Mouse (Mus musculus): ENCODE results near the gene Cobl. TPM values are rescaled to one million over a fixed set of nuclear protein-coding genes. Genes with fewer than 3 reads are reported as not detected.
A peak's percentile ranks its signal among the peaks of the same experiment; 100 is the strongest.

The Cobl gene
- total RNA-seq, 2 experiments from 2014 or later, result 8.9 to 12.2 TPM

DNA sequence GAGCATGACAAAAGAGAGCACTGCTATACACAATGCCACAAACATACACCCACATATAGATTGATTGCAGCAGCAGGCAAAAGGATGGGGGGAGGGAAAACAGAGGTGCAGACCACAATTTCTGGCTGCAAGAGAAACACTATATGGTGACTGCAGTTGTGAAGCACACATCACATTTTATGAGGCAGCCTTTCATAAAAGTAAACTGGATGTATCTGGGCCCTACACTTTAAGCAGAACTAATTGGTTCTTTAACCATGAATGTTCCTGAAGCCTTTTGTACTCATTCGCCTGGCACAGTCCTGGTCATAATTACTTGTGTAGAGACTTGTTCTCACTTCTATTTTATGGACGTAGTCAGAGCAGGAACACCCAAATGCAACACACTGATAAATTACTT lies 19.5 kb downstream of the Cobl start:
- no peak for DNase-seq (ENCODE audit: low spot score in 2 of 2)

DNA sequence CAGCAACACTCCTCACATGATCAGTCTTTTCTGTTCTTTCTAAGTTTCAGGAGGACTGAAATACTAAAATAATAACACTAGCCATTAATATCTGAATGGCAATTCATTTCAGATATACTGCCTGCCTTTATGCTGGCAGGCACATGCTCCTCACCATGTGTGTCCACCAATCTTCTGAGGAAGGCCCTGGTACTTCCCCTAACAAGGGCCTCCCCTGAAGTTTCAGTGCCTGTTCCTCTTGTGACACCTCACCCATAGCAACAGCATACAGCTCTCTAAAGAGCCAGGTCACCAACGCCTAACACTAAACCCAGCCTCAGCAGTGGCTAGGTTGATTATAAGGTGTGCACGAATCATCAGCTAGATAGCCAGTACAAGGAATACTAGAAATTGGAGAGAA lies 20.5 kb downstream of the Cobl start:
- DNase-seq (ENCODE audit: low spot score in 2 of 2), result no peak

GRCm38 (mm10) chr11:12443614-12444013 lies 21.1 kb downstream of the Cobl start:
- no peak for DNase-seq (ENCODE audit: low spot score in 2 of 2)

- DNase-seq (ENCODE audit: low spot score in 2 of 2), result no peak
These were observed 21.6 kb downstream of the Cobl start for GRCm38 (mm10) chr11:12443185-12443584.

- DNase-seq (ENCODE audit: low spot score in 2 of 2), result no peak
These were observed 22.5 kb downstream of the Cobl start for GRCm38 (mm10) chr11:12442283-12442682.

DNA sequence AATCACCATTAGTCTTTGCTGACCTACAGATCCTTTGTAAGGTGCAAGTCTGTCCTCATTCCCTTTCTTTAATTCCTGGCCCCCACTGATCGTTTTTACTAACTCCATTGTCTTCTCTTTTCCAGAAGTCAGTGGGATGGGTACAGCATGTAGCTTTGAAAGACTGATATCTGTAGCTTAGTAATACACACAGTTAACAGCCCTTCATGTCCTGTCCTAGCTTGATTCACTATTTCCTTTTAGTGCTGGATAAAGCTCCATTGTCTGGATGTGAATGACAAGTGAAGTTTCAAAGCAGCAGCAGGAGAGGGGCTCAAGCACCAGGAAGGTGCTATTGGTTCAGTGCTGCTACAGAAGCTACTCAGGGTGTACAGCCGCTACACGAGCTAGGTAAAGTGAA lies 28.9 kb downstream of the Cobl start:
- no peak for DNase-seq (ENCODE audit: low spot score in 2 of 2)

DNA sequence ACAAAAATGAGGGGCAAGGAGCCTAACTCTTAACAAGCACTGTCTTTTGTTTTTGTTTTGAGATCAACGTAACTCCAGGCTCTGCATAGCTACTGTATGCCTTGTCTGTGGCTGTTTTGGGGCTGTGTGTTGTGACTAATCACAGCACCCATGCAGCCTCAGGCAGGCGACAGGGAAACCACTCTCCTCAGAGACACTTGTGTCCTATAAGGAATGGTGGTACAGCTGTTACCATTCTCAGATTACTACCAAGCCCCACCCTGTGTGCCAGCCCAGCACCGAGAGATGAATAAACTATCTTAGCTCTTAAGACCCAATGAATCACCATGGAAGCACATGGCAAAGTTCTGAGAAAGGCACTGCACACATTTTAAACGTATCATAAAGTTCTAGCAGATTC lies 29.7 kb downstream of the Cobl start:
- no peak for DNase-seq (ENCODE audit: low spot score in 2 of 2)

- no peak for DNase-seq (ENCODE audit: low spot score in 2 of 2)
These were observed 30.2 kb downstream of the Cobl start for GRCm38 (mm10) chr11:12434597-12434996.

DNA sequence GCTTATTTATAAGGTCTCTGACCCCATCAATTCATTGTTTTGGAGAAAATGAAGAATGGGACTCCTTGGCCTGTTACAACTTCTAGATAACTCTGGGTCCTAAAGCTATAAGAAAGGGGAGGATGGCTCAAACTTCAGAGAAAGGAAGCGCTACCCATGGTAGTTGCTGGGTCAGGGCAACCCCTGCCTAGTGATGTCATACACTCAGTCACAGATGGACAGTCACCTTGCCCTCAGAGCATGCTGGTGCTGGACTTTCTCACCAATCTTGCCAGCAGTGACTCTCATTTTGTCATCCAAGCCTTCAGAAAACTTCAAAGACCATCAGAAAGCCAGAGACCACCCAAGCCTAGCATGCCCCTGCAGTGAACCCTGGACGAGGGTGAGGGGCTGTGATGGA lies 32.8 kb downstream of the Cobl start:
- no peak for DNase-seq (ENCODE audit: low spot score in 2 of 2)

DNA sequence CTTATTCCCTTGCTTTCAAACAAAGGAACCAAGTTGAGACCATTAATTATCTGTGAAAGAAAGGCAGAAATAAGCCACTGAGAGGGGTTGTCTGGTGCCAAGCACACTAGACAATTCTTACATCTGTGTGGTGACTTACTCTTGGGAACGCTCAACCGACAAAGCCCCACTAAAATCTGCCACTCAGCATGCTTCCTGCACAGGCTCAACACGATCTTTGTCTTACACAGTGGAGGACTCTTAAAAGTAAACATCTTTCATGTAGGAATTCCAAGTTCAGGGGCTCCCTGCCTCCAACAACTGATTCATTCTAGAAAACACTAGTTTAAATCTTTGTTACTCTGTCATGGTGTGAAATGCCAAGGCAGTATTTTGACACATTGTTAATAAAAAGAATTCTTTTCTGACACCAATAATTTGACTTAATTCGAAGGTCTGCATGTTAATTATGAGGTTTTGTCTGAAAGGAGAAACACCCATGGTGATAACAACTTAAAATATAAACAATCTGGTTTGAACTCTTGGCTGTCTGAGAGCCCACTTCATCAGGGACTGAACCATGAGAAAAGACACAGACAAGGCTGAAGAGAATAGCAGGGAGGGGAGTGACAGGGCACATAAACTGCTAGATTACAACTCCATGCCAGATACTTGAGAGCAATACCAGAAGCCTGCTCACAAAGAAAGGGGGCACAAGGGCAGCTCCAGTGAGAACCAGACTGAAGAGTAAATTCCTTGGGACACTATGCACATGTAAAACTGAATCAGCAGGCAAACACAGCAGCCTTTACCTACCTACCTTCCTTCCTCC lies 34.3 kb downstream of the Cobl start:
- DNase-seq (ENCODE audit: low spot score in 2 of 2), result no peak

- DNase-seq (ENCODE audit: low spot score in 2 of 2), result no peak
These were observed 38.0 kb downstream of the Cobl start for GRCm38 (mm10) chr11:12426746-12427145.

GRCm38 (mm10) chr11:12424205-12424604 lies 40.6 kb downstream of the Cobl start:
- no peak for DNase-seq (ENCODE audit: low spot score in 2 of 2)

- DNase-seq (ENCODE audit: low spot score in 2 of 2), result no peak
These were observed 43.6 kb downstream of the Cobl start for GRCm38 (mm10) chr11:12421183-12421582.

DNA sequence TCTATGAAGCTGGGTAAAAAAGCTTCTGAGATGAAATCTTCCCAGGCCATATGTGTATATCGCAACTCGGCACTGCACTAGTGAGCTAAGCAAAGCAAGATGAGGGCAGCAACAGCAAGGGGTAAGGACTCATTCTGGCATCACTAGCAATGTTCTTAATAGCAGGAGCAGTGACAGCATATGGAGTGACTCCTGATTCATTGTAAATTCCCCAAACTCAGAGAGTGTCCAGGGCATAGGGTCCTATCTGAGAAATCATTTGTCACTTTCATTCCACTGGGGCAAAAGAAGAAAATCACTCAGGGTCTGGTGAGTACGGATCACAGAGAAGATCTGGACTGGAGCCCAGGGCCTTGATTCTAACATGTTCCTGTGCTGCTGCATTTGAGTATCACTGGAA lies 44.6 kb downstream of the Cobl start:
- DNase-seq (ENCODE audit: low spot score in 2 of 2), result no peak

DNA sequence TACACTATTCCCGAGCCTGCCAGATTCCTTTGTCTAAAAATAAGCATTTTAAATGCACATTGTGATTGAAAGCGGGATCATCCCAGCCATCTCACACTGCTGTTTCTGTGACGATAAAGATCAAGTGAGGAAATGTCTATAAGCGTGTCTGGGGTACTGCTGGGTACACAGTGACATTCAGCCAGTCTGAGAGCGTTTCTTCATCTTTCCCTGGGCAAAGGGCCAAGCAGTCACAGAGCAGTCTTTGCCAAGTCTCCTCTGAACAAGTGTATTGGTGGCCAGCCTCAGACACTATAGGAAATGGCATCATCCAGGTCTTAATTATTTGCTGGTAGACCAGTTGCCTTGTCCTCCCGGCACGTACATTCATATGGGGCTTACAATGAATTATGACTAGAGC lies 47.9 kb downstream of the Cobl start:
- DNase-seq (ENCODE audit: low spot score in 2 of 2), result peak; percentile 32 to 43

DNA sequence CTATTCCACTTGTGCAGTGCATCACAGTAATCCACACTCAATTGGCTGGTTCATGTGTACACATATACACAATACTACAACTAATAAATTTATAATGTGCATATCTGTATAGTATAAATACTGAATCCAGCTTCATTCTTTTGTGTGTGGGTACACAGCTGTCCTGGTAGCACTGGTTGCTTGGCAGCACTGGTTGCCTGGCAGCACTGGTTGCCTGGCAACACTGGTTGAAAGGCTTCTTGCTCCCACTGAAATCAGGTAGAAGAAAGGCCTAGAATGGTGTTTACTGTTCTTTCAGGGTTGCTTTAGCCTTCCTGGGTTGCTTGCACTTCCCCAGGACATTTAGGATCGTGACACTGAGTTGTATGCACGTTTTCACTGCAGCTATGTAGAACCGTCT lies 49.4 kb downstream of the Cobl start:
- DNase-seq (ENCODE audit: low spot score in 2 of 2), result peak; percentile 13 to 20

GRCm38 (mm10) chr11:12411950-12412349 lies 52.8 kb downstream of the Cobl start:
- no peak for DNase-seq (ENCODE audit: low spot score in 2 of 2)

DNA sequence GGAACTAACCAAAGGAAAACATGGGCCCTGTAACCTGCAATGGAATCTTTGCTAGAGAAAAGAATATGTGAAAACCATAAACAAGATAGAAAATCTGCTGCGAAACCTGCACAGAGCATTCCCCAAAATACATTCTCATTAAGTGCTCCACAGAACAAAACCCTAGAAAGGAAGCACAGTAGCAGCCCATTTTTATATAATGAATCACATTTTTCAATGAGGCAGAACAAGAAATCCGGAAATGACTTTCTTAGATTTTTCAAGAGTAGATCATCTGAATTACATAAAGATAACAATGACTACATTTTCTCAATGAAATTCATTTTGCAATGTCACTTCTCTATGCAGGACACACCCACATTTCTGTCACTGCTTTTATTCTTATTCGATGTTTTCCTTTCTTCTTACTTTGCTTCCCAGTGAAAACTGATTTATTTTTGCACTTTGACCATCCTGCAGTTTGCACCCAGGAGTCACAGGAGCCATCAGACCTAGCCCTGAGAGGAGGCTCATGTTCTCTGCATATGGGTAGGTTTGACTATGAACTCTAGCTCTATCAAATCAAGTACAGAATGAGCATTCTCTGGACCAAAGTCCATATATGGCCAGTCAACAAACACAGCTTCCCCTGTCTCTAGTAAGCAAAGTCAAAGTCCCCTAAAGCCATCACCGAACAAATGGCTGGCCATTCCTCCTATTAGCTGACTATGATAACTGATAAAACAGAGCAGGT lies 53.5 kb downstream of the Cobl start:
- DNase-seq (ENCODE audit: low spot score in 2 of 2), result no peak

GRCm38 (mm10) chr11:12409463-12409862 lies 55.3 kb downstream of the Cobl start:
- no peak for DNase-seq (ENCODE audit: low spot score in 2 of 2)

DNA sequence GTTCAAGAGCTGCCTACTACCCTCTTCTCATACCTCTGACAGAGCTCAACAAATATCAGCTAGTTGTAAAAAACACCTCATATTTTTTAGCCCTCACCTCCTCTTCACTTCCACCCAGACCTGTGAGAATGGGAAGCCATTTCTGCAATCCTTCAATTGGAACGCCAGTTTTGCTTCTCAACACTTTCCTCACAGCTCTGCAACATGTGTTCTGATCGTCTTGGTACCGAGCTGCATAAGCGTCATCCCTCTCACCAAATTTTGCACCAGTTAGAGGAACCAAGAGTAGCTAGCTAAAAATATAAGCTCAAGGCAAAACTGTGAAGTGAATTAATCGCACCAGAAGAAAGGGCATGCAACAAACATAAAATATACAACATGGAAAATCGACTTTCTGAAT lies 56.9 kb downstream of the Cobl start:
- DNase-seq (ENCODE audit: low spot score in 2 of 2), result no peak

DNA sequence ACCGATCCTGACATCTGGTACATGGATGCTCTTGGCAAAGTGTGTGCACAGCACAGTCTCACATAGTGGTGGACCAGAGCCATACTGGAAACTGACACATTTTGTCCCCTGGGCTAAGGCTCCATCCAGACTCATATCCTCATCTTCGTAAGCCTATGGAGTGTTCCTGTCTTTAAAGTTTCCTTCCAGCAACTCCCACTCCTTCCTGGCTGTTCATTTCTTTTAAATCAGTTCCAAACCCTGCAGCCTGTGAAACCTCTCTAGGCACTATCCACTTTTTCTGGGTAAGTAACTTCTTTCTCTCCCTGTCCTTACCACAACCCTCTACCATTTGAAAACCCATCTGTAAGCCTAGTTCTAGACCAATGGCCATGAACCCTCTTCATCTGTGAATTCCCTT lies 64.9 kb downstream of the Cobl start:
- DNase-seq (ENCODE audit: low spot score in 2 of 2), result no peak

DNA sequence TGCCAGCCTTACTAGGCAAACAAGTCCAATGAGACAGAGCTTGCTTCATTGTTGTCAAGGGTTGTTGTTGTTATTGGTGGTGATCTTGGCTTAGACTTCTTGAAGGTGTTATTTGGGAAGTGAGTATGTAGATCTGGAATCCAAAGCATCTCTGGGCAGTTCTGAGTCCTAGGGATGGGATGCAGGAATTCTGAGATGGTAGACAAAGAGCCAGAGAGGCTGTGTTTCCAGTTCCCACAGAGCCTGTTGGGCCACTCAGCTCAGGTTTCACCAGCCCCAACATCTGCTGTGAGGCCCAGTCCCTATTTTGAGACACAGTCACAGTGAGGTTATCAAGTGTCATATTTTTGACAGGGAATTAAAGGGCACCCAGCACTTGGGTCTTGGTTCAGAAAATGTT lies 68.6 kb downstream of the Cobl start:
- DNase-seq (ENCODE audit: low spot score in 2 of 2), result no peak

DNA sequence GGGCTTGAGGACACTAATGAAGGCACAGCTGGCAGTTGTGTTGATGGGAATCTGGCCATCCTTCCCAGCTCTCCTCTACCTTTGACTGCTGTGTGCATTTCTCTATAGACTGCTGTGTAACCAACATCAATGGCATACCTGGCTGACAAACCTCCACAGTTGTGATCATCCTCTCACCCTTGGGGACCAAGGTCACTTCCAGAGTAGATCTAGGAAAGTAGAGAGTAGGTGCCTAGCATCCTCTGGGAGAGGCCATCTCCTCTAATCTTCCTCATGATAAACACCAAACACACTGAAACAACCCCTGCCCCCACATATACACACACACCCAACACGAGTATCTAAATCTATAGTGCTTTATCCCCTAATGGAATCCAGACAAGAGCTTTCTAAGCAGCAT lies 70.1 kb downstream of the Cobl start:
- no peak for DNase-seq (ENCODE audit: low spot score in 2 of 2)

Measured in layer of hippocampus, postnatal 14 days (tissue).